Mouse (Mus musculus) C2C12 (cell line): ENCODE results near the gene Kcnj12. TPM values are rescaled to one million over a fixed set of nuclear protein-coding genes. Genes with fewer than 3 reads are reported as not detected.

ENCODE experiments used
- H3K27me3 ChIP-seq: one replicate; pipeline ENCODE4 v1.6.1; 2011; ENCODE audit not compliant: control insufficient read depth, insufficient read depth, insufficient read length
- H3K36me3 ChIP-seq: one replicate; pipeline ENCODE4 v1.6.1; 2011; ENCODE audit not compliant: control insufficient read depth, insufficient read depth
- H3K4me3 ChIP-seq: one replicate; pipeline ENCODE4 v1.5.1; 2011; ENCODE audit warnings: mild to moderate bottlenecking, control low read depth; ENCODE audit not compliant: poor library complexity, insufficient read depth, severe bottlenecking
- H3K79me2 ChIP-seq: one replicate; pipeline ENCODE4 v1.6.1; 2011; ENCODE audit not compliant: control insufficient read depth, insufficient read depth
- H3K79me3 ChIP-seq: one replicate; pipeline ENCODE4 v1.6.1; 2011; ENCODE audit warnings: low read depth, control low read depth
- H3ac ChIP-seq: one replicate; pipeline ENCODE3; 2011; ENCODE audit warnings: low read depth; ENCODE audit not compliant: control insufficient read depth, insufficient read length
- CEBPB ChIP-seq: IDR thresholded peaks from one replicate; pipeline ENCODE4 v1.6.1; 2011; ENCODE audit warnings: low read depth, mild to moderate bottlenecking, control low read depth, moderate library complexity
- CTCF ChIP-seq: IDR thresholded peaks from one replicate; pipeline ENCODE4 v1.5.1; 2011; ENCODE audit not compliant: control insufficient read depth, insufficient read depth, insufficient read length
- FOSL1 ChIP-seq: IDR thresholded peaks from one replicate; pipeline ENCODE4 v1.8.0; 2011; ENCODE audit warnings: mild to moderate bottlenecking, low read length; ENCODE audit not compliant: poor library complexity, insufficient read depth, severe bottlenecking
- MAX ChIP-seq: IDR thresholded peaks from one replicate; pipeline ENCODE4 v1.6.1; 2011; ENCODE audit warnings: mild to moderate bottlenecking, control low read depth
- MYOD1 ChIP-seq: IDR thresholded peaks from one replicate; pipeline ENCODE4 v1.6.1; 2011; ENCODE audit warnings: low read depth; ENCODE audit not compliant: control insufficient read depth, insufficient read length
- MYOG ChIP-seq: IDR thresholded peaks from one replicate; pipeline ENCODE4 v1.6.1; 2011; ENCODE audit not compliant: control insufficient read depth, insufficient read length; ENCODE audit errors: extremely low read depth
- USF1 ChIP-seq: IDR thresholded peaks from one replicate; pipeline ENCODE4 v1.6.1; 2011; ENCODE audit warnings: low read depth, mild to moderate bottlenecking, control low read depth, moderate library complexity
- polyA plus RNA-seq: library from polyadenylated mRNA; unstranded; fragments of >200 nt; fragmentation: generic; extraction: Trizol; gene quantifications from one replicate; pipeline ENCODE4 v1.2.1, GENCODE M21; 2012; ENCODE audit warnings: missing spikeins

Kcnj12 gene
- polyA plus RNA-seq, 1 experiment = 0.62 TPM

DNA sequence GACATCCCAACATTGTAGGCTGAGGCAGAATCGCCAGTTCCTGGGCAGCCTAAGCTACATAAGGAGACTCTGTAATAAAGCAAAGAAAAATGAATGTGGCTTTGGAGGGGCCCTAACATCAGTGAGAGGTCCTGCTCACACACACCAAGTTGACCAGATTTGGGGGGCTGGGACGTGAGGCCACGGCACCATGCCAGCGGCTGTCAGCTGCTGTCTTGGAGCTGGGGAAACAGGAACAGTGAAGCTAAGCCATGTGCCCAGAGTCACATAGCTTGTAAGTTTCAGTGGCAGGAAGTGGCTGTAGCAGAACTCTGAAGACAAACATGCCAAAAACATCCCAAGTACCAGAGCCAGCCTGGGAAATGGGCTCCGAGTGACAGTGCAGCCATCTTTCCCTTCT lies 42.6 kb upstream of the Kcnj12 start:
- Histone ChIP-seq H3K79me2 (no peaks in the 10 kb centered on the region), H3K36me3 (no peaks in the 10 kb centered on the region), H3K79me3 (no peaks in the 10 kb centered on the region), H3ac (no peak overlapping the region), H3K4me3 (no peak overlapping the region), H3K27me3 (no peaks in the 10 kb centered on the region)
- no peak for TF ChIP-seq FOSL1
- TF ChIP-seq CTCF = no peak
- TF ChIP-seq USF1 = no peak
- no peak for TF ChIP-seq MAX
- no peak for TF ChIP-seq CEBPB
- no peak for TF ChIP-seq MYOG
- no peak for TF ChIP-seq MYOD1

DNA sequence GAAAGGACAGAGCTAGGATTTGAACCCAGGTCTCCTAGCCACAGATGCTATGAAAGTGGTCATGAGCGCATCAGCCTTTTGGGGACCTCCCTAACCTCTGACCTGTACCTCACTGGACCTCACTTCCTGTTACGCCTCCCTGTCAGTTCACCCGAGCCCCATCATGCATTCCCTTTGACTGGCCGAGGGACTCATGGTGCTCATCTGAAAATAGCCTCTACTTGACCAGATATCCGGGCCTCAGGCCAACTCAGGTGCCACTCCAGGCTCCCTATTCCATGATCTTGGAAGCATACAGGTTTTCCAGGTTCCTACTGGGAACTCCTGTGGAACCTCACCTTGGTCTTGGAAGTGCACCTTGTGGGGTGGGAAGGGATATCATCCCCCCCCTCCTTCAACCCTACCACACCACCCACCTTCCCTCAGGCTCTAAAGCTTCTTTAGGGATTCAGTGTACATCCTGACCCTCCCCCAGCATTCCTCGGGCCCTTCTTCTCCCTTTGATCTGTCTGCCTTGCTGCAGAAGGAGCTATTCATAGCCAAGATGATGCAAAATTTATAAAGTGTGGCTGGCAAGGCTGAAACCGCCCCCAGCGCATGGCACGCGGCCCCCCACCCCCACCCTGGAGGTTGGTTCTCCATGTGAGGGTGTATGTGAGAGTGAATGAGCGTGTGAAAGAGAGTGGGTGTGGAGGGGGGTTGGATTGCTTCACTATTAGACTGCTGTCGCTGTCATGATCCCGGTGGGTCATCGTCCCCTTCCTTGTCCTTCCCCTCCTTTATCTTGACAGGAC lies 40.5 kb upstream of the Kcnj12 start:
- Histone ChIP-seq H3K79me3 (no peaks in the 10 kb centered on the region), H3ac (no peak overlapping the region), H3K27me3 (no peaks in the 10 kb centered on the region), H3K4me3 (no peak overlapping the region), H3K36me3 (no peaks in the 10 kb centered on the region), H3K79me2 (no peaks in the 10 kb centered on the region)
- TF ChIP-seq CTCF (no peak), MAX (no peak), USF1 (no peak), MYOD1 (no peak), FOSL1 (no peak), CEBPB (no peak), MYOG (no peak)

DNA sequence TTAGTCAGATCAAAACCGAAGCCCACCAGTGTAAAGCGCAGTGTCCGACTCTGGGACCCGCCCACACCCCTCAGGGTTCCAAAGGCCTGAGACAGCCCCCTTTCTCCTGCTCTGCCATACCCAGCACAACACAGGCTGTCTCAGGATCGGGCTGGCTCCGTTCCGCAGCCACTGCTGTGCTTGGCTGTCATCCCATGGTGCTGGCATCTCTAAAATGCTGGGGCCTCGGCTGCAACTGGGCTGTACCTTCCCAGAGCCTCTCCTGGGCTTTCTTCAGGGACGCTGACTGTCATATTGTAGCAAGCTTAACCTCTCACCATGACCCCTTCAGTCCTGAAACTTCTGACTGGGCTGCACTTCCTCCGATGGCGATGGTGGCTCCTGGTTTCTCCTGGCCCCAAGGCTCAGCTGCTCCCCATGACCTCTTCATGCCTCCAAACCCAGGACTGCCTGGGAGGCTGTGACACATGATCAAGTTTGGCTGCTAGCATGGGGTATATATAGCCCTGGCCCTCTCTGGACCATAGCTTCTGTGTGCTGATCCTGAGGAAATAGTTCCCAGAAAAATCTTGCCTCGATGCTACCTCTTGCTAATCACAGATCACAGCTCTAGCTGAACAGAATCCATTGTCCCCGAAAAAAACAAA lies 37.3 kb upstream of the Kcnj12 start:
- Histone ChIP-seq H3K27me3 (no peaks in the 10 kb centered on the region), H3K79me3 (no peaks in the 10 kb centered on the region), H3K79me2 (no peaks in the 10 kb centered on the region), H3K4me3 (no peak overlapping the region), H3ac (no peak overlapping the region), H3K36me3 (no peaks in the 10 kb centered on the region)
- TF ChIP-seq USF1 (no peak), CEBPB (no peak), MAX (no peak), CTCF (no peak), FOSL1 (no peak), MYOD1 (no peak), MYOG (no peak)

DNA sequence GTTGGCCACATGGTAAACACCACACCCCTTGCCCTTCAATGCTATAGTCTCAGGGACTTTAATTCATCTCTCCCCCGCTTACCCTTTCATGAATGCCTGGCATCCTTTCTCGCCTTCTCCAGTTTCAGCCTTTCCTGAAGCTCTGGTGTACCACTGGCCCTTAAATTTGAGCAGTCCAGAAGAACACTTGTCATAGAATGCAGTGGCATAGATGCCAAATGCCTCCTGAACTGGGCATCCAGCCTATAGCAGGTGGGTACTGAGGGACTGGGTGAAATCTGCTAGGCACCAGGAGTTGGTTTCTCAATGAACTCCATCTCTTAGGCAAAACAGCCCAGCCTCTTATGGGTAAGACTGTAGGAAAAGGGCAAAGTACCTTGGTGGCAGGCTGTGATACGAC lies 31.9 kb upstream of the Kcnj12 start:
- Histone ChIP-seq H3ac (no peak overlapping the region), H3K79me3 (no peaks in the 10 kb centered on the region), H3K27me3 (no peaks in the 10 kb centered on the region), H3K79me2 (no peaks in the 10 kb centered on the region), H3K36me3 (no peaks in the 10 kb centered on the region), H3K4me3 (no peak overlapping the region)
- TF ChIP-seq CEBPB = no peak
- no peak for TF ChIP-seq MAX
- TF ChIP-seq CTCF = no peak
- TF ChIP-seq FOSL1 = no peak
- TF ChIP-seq USF1 = no peak
- no peak for TF ChIP-seq MYOD1
- no peak for TF ChIP-seq MYOG

DNA sequence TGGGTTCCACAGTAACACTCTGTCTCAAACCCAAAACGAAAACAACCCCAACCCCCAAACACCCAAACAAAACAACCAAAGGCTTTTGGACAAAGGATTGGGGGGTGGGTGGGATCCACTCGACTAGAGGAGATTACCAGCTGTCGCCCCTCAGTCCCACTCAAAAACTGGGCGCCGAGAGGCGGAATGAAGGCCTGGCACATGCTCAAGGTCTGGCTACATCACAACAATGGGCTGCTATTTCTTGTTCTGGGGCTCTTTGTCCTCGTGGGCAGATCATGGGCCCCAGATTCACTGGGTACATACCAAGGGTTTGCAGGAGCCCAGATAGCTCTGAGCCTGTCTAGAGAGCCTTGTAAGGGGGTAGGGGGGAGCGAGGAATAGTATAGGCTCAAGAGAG lies 19.6 kb upstream of the Kcnj12 start:
- TF ChIP-seq FOSL1 (no peak), CEBPB (no peak), MYOG (no peak), MAX (no peak), MYOD1 (no peak), CTCF (no peak), USF1 (no peak)
- peaks cover 18% of the 10 kb centered on the region for H3K27me3 ChIP-seq

DNA sequence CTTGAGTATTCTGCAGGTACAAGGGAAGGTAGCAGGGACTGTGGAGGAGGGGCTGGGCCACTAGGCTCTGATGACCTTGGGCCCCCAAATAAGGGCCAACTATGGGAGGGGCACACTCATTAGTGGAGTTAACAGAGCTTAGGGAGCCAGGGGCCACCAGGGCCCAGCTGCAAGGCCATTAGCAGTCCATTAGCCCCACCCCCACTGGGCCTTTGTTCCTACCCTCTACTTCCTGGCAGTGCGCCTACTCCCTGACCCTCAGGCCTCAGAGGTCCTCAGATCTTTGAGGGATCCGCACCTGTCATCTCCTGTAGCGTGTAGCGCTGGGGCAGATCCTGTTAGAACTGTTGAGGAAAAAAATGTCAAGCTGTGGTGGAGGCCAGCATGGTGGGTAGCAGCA lies 18.3 kb upstream of the Kcnj12 start:
- Histone ChIP-seq H3ac (no peak overlapping the region), H3K79me3 (no peaks in the 10 kb centered on the region), H3K27me3 (peaks cover 22% of the 10 kb centered on the region), H3K4me3 (no peak overlapping the region), H3K36me3 (no peaks in the 10 kb centered on the region), H3K79me2 (no peaks in the 10 kb centered on the region)
- TF ChIP-seq MYOG = no peak

More for the DNA sequence above, 19.6 kb upstream of the Kcnj12 start:
- Histone ChIP-seq H3ac (no peak overlapping the region), H3K4me3 (no peak overlapping the region), H3K79me3 (no peaks in the 10 kb centered on the region), H3K79me2 (no peaks in the 10 kb centered on the region), H3K36me3 (no peaks in the 10 kb centered on the region)
